Mouse (Mus musculus): ENCODE data around the gene Olfr910.

The Olfr910 gene

DNA sequence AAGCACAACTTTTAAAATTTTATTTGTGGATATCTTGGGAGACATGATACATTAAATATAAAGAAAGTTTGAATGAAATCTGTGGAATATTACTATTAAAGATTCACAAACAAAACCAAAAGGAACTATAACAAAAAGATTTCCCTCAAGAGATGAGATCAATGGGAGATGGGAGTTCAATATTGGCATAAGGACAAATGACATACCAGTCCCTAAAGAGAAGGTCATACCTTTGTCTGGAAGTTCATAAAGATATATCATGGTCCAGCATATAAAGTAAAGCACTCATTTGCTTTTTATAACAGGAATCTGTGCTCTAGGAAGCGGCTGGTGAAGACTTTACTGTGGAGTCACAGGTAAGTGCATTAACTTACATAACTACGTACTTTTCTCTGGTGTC, at the start of gene Olfr910:
Gene Olfr910, plus strand, starts transcription at position 301 of the 400 bp plus-strand sequence.
- DNase-seq (ENCODE audit: low spot score in 2 of 2) = no peak

DNA sequence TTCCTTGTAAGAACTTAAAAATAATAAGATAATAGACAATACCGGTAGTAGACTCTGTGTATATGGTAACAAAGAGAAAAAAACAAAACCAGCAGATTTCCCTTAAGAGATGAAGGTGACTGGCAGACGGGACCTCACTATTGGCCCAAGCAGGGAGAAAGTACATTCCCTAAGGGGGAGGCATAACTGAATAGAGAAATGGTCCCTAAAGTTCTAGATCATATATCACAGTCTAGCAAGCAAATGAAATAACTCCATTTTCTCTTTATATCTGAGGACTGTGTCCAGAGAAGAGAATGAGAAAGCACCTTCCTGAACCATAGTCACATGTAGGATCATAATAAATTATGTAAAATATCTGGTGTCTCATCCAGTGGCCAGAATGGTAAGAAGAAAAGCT, 42.1 kb upstream of the Olfr910 start, which contains the start of gene Olfr907:
Gene Olfr907, plus strand, starts transcription at position 301 of the 400 bp plus-strand sequence.
- no peak for DNase-seq (ENCODE audit: low spot score in 2 of 2)

DNA sequence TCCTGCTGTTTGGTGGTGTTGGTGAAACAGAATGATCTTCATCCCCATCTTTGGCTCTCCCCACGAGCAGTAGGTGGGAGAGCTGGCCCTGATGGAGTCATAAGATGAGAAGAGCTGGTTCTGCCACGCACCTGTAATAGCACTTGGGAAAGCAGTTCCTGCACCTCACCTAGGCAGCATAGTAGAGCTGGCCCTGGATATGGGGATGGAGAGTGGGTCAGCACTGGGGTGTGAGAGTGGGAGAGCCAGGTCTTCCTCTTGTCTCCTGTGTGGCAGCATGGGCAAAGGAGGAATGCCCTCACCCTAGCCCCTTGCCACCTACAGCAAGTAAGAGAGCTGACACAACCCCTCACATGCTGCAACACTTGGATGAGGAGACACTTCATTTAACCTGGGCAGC, 25.3 kb upstream of the Olfr910 start:
- DNase-seq (ENCODE audit: low spot score in 2 of 2) = no peak

DNA sequence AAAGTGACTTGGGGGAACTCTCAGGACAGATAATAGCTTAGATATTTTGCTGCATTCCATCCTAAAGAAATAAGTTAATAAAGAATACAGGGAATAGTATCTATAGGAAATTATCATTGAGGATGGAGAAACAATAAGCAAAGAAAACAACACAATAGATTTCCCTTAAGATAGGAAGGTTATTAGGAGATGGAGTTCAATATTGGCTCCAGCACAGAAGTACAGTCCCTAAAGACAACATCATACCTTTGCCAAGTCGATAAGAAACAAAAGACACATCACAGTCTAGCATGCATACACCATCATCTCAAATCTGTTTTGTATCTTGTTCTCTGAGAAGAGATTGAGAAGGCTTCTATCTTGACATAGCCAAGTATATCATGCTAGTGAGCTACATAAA, 16.4 kb upstream of the Olfr910 start, which contains the start of gene Olfr911-ps1:
Gene Olfr911-ps1, plus strand, starts transcription at position 301 of the 400 bp plus-strand sequence.
- DNase-seq (ENCODE audit: low spot score in 2 of 2) = no peak

DNA sequence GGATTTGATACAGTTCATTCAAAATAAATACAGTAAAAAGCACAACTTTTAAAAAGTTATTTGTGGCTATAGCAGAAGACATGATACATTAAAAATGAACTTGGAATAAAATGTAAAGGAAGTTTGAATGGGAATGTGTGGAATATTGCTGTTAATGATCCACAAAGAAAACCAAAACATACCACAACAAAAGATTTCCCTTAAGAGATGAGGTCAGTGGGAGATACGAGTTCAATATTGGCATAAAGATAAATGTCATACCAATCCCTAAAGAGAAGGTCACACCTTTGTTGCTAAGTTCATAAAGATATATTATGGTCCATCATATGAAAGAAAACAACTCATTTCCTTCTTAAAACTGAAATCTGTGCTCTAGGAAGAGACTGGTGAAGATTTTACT, 42.2 kb downstream of the Olfr910 start, which contains the start of gene Olfr912:
Gene Olfr912, plus strand, starts transcription at position 301 of the 400 bp plus-strand sequence.
- no peak for DNase-seq (ENCODE audit: low spot score in 2 of 2)
